Mouse (Mus musculus) thymus, postnatal 0 days (tissue): ENCODE measurements around the gene Hspb8. TPM values are rescaled to one million over a fixed set of nuclear protein-coding genes. Genes with fewer than 3 reads are reported as not detected.
"Not testable (repeated sequence)": the region's sequence is repeated elsewhere in the genome, so short reads cannot be mapped to it uniquely, and the experiment has no call there.

Experiments used
- DNase-seq: peaks from one replicate; pipeline ENCODE4 v3.0.0-alpha.2; 2015; ENCODE audit warnings: low spot score
- polyA plus RNA-seq: library from polyadenylated mRNA; unstranded; fragments of >200 nt; fragmentation: Nextera tagmentation; extraction: Ambion mirVana; gene quantifications from 2 replicates; pipeline ENCODE4 v1.2.1, GENCODE M21; 2015

Gene Hspb8
- polyA plus RNA-seq, 1 experiment from 2014 or later: 13.8 TPM

DNA sequence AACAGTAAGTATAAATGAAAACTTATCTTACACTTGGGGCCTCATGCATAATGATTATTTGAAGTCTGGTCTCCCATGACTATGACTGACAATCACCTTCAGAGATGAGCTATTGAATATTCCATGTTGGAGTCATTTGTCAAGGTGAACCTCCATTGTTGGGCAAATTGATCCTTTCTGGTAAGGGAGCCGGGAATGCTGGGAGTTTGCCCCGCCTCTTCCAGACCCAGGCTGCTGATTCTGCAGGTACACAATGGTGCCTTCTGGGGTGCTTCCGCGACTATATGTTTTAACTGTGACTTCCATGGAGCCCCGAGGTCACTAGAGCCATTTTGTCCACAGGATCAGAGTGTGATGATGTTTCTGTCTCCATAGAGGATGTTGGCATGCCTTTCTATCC lies 26.6 kb downstream of the Hspb8 start:
- DNase-seq: no peak

DNA sequence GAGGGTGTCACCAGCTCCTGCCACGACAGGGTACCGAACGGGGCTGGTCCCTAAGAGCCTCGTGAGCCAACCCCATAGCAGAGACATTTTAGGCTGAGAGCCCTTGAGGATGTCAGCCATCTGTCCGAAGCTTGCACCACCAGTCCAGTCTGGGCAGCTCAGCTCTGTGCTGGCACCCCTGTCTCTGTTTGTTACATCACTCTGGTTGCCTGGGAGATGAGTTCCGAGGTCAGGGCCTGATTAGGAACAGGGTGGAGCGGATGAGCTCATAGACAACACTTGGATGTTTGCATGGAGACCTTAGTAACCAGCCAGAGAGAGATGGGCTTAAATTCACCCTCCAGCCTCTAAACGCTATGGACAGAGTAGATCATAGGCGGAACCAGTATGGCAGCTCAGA lies 30.1 kb downstream of the Hspb8 start:
- no peak for DNase-seq

DNA sequence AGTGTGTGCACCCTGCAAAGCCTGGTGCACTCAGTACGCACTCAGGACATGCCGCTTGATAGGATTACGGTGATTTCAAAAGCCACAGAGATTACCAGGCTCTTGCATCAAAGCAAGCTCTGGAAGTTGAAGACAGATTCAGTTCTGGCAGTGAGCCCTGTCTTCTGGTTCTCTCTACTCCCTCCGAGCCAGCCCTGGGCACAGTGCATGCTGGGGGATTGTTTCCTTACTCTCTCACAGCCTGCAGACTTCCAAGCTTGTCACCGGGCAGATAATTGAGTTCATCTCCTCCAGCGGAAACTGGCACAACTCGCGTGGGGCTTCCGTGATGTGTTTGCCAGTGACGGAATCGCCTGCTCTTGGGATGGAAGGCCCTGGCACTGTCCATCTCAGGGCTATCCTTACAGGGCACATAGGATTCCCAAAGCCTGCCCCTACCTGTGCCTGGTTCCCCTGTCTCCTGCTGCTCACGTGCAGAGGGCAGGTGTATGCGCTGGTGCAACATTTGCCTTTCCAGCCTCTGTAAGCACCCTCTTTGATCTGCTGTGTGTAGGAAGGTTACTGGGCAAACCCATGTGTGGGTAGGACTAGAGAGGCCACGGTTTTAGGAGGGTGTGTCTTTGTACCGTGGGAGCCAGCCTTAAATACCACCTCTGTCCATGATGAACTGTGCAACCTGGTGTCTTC lies 32.7 kb downstream of the Hspb8 start:
- DNase-seq: no peak

DNA sequence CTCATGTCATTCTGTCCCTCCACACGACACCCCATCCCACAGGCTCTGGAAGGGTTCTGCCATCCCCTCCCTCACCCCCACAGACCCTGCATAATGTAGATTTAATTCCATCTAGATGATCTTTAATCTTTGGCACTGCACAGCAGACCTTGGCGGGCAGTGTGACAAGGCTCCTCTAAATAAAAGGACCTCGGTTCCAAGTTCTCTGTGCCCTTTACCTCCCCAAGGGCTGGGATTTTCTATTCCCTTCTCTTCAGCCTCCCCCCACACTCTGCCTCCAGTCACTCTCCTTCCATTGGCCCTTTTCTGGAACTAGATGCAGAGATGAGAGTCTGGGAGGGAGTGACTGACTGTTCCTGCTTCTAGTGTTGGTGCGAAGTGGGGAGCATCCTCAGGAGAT lies 33.3 kb downstream of the Hspb8 start:
- no peak for DNase-seq

DNA sequence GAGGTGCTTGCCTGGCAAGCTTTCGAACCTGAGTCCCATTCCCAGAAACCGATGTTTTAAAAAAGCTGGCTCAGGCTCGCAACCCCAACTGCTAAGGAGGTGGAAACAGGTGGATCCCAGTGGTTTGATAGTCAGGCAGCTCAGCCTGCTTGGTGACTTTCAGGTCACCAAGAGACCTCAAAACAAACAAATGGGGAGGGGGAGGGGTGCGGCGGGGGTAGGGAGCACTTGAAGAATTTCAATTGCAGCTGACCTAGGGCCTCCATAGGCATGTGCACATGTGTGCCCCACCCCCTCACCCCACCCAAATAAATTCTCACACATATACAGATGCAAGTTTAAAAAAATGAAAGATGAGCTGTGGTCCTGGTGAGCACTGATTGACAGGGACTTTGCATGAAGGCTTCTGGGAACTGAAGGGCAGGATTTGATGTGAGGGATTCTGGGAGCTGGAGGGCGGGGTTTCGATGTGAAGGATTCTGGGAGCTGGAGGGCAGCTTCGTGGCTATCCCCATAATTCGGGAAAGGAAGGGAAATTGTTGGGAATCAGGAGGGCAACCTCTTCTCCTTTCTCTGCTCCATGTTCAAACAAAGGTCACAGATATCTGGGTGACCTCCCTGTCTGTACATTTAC lies 35.2 kb downstream of the Hspb8 start:
- no peak for DNase-seq

DNA sequence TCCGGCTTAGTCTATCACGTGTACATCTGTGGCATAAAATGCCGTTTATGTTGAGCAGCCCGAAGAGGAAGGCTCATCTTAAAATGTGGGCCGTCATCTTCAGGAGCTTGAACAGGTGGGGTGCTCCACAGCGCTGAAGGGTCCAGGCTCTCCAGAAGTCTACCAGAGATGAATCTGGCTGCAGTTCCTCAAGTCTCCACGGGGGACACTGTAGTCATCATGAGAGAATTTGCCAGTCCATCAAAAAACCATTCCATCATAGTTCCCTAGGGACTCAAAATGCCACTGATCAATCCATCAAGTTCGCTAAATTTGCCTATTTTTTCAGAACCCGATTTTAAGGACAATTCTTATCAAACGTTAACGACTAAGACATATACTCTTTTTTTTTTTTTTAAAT lies 36.6 kb downstream of the Hspb8 start:
- peak; percentile 51 for DNase-seq

DNA sequence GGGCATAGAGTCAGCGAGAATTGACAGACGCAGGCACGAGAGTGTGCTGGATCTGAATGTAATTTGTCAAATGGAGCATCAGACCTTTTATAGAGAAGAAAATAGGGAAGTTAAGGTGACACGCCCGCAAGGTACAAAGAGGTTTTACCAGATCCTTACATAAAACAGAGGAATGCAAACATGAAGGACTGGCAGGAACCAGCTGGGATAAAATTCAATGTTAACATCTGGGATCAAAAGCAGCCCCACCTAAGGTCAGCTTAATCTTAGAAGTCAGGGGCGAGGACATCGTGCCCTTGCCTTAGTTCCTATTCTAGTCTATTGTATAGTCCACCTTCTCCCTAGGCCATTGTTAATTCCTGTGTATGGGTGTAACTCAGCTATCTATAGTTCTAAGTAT lies 40.0 kb downstream of the Hspb8 start:
- DNase-seq: not testable (repeated sequence)

DNA sequence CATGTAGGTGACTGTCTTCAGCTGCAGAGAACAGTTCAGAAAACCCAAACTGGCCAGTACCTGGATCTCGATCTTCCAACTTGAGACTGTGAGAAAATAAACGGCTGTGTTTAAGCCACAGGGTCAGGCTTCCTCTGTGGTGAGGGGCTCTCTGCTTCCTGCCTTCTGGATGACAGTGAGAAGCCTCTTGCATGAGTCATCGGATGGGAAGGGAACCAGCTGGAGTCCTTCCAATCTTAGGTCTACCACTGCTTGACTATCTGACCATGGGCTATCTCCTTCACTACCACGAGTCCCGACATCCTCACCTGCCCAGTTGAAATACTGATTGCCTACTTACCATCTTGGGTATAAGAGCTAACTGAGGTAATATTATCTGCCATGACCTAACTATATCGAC lies 40.9 kb downstream of the Hspb8 start:
- no peak for DNase-seq

DNA sequence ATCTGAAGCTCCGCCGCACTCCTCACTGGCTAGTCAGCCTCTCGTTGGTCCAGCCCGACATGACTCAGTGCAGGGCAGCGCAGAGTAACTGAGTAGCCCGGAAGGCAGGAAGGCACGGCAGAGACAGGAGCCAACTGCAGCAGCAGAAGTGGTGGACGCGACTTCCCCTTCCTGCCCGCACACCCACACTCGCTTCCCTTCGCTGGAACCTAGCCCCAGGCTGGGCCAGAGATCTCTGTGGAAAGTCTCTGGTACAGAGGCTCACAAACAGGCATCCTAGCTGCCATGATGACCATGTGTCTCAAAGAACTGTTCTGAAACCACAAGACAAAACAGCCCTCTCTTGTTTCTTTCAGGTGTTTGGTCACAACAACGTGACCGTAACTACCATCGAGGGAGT lies 41.4 kb downstream of the Hspb8 start:
- peak; percentile 65 for DNase-seq

DNA sequence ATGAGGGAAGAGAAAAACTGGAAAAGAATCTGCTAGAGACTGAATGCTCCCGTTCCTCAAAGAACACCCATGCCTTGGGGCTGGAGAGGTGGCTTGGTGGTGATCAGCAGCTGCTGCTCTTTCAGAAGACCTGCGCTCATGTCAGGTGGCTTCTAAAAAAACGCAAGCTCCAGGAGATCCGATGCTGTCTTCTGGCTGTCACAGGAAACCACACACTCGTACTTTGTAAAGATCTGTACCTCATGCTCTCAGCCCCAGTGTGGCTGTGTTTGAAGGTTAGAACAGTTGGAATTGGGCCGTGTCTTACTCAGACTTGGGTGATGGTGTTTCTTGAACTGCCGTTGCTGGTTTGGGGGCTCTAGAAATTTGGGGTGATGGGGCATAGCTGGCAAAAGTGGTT lies 42.3 kb downstream of the Hspb8 start:
- DNase-seq: peak; percentile 86

DNA sequence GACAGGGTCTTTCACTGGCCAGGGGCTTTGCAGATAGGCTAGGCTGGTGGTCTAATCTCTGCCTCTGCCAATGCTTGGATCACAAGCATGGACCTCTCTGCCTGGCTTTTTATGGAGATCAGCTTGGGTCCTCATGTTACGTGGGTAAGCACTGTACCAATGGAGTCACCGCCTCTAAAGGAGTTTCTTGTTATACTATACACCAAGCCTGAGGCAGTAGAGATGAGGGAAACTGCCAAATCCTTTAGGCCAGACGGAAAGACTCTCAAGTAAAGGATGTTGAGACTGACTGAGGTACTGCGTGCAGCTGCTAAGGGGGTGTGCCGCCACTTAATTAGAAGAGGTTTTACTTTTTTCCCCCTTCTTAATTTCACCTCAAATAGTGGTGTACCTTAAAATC lies 43.8 kb downstream of the Hspb8 start:
- DNase-seq: no peak

DNA sequence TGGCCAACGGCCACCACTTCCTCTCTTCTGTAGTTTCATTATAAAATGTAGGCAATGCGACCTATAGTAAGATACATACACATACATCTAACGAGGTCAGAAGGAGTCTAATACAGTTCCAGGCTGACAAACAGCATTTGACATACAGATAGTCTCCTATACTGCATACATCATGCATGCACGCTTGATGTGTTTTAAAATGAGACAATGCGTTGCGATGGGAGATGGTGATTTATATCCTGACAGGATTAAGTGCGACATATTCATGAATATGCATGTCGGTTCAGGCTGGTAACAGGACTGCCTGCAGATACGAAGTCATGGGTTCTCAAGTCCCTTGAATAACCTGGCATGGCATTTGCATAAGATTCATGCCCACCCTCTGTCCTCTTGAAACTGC lies 54.7 kb downstream of the Hspb8 start:
- no peak for DNase-seq

DNA sequence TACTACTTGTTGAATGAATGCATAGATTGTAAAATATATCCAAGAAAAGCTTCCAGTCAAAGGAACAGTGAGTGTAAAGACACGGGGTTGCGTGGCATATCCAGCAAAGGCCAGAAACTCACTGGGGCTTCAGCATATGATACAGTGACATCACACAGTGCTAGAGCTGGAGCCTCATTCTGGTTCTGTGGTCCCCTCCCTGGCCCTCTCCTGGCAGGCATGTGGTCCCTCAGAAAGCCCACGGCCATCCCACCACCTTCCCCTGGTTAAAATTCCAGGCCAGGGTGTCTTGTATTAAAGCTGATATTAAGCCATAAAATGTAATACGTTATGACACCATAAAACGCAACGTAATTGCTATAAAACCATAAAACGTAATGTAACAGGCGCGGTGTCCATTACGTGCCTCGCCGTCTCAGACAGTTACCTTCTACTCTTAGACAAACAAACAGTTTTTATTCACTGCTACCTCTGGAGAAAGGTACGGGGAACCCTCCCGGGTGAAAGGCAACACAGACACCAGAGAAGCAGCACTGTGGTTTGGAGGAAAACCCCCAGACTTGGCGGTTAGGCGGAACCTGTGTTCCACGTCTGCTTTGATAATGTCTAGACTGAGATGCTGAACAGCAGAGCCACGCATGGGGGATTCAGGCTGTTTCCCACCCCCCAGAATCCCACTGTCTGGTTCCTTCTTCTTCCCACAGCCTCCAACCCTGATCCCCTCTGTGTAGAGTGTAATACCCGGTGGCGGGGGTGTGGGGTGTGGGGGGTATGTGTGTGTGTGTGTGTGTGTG lies 55.6 kb downstream of the Hspb8 start:
- DNase-seq: no peak

DNA sequence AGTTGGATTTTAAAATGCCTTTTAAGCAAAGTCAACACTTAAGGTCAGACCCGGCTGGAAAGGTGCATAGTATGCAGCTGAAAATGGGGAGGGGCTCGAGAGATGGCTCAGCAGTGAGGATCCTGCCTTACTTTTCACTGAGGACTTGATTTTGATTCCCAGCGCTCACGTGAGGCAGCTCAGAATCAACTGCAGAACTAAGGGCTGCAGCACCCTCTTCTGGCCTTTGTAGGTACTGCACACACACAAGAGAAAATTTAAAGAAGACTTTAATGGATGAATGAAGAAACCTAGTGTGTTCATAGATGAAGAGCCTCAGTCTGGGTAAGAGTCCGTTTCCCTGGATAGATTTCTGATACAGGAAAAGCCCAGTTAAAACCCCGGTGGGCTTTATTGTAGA lies 61.3 kb downstream of the Hspb8 start:
- no peak for DNase-seq

DNA sequence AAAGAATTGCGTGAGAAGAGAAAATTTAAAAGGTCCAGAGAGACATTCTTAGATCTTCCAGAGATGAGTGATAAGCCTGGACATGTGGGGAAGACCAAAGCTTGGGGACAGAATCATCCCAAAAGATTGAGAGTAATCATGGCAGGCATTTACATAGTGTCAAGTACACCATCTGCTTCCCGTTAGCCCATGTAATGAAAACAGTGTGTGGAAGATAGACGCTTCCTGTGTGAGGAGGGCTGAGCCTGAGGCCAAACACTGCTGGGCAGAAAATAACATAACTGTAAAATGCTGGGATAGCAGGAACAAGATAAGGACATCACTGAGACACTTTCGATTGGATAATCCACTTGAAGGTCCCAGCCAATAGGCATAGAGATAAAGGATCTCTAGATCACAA lies 61.9 kb downstream of the Hspb8 start:
- DNase-seq: no peak

Other genes starting within 250 kb of the Hspb8 start
- 0.27 and 0.56 TPM in 2 replicates for gene Ccdc60, start 133.9 kb downstream of the Hspb8 start, polyA plus RNA-seq
- 0.12 TPM in 1 of 2 replicates, not detected in the other for gene Srrm4, start 169.0 kb upstream of the Hspb8 start, polyA plus RNA-seq